Mouse (Mus musculus) hindbrain, embryonic 16.5 days (tissue): ENCODE data around the gene Ppp2r5d. TPM values are rescaled to one million over a fixed set of nuclear protein-coding genes. Genes with fewer than 3 reads are reported as not detected.
A peak's percentile ranks its signal among the peaks of the same experiment; 100 is the strongest.

Source experiments
- ATAC-seq: fragments of 200-750 bp; cut with Nextera tagmentation; 2 replicates; pipeline ENCODE4 v1.8.0; 2017; ENCODE audit warnings: moderate TSS enrichment, moderate library complexity
- H3K27ac ChIP-seq: fragments of 300-500 bp; sonication (generic); 2 replicates; pipeline ENCODE4 v1.5.1; 2014; ENCODE audit warnings: low read depth, mild to moderate bottlenecking, control low read depth, low read length, moderate library complexity
- H3K27me3 ChIP-seq: fragments of 300-500 bp; sonication (generic); replicated peaks from 2 replicates; pipeline ENCODE4 v1.6.1; 2014; ENCODE audit warnings: low read length; ENCODE audit not compliant: control insufficient read depth, insufficient read depth
- H3K36me3 ChIP-seq: fragments of 300-500 bp; sonication (generic); 2 replicates; pipeline ENCODE4 v1.6.1; 2014; ENCODE audit warnings: mild to moderate bottlenecking, low read length, moderate library complexity, mixed read lengths; ENCODE audit not compliant: control insufficient read depth, insufficient read depth
- H3K4me1 ChIP-seq: fragments of 300-500 bp; sonication (generic); 2 replicates; pipeline ENCODE4 v1.6.1; 2014; ENCODE audit warnings: low read depth, low read length; ENCODE audit not compliant: control insufficient read depth, insufficient read depth
- H3K4me2 ChIP-seq: fragments of 300-500 bp; sonication (generic); 2 replicates; pipeline ENCODE4 v1.6.1; 2014; ENCODE audit warnings: mild to moderate bottlenecking, low read length, control low read depth, moderate library complexity
- H3K4me3 ChIP-seq: fragments of 300-500 bp; sonication (generic); 2 replicates; pipeline ENCODE4 v1.5.1; 2014; ENCODE audit warnings: mild to moderate bottlenecking, low read length, control low read depth, moderate library complexity
- H3K9ac ChIP-seq: fragments of 300-500 bp; sonication (generic); 2 replicates; pipeline ENCODE4 v1.6.1; 2014; ENCODE audit warnings: low read depth, mild to moderate bottlenecking, control low read depth, low read length, moderate library complexity
- H3K9me3 ChIP-seq: fragments of 300-500 bp; sonication (generic); 2 replicates; pipeline ENCODE4 v1.6.1; 2014; ENCODE audit warnings: mild to moderate bottlenecking, low read length, moderate library complexity; ENCODE audit not compliant: control insufficient read depth
- WGBS: fragments of 180-500 bp; shearing (Covaris S2); extraction: QIAGEN DNeasy Blood & Tissue Kit; methylation state at CpG from one replicate; pipeline ENCODE4 v1.1.7; 2014; 5-methylcytosine and 5-hydroxymethylcytosine counted together
- polyA plus RNA-seq: library from polyadenylated mRNA; unstranded; fragments of >200 nt; fragmentation: Nextera tagmentation; extraction: Ambion mirVana; gene quantifications from 2 replicates; pipeline ENCODE4 v1.2.1, GENCODE M21; 2015

Gene Ppp2r5d
- polyA plus RNA-seq, 1 experiment from 2014 or later, result 102 TPM

GRCm38 (mm10) chr17:46661981-46662380 is 42.9 kb downstream of the Ppp2r5d start:
- Histone ChIP-seq H3K9ac (no peak overlapping the region), H3K4me2 (no peak overlapping the region), H3K27me3 (no peaks in the 10 kb centered on the region), H3K4me3 (no peak overlapping the region), H3K4me1 (no peaks in the 10 kb centered on the region), H3K9me3 (no peaks in the 10 kb centered on the region), H3K36me3 (peaks cover 61% of the 10 kb centered on the region), H3K27ac (no peak overlapping the region)
- no peak for ATAC-seq
- WGBS, result 90% methylated on average over 12 of the region's 12 CpGs

GRCm38 (mm10) chr17:46661351-46661750 is 43.6 kb downstream of the Ppp2r5d start:
- 95% methylated on average over 9 of the region's 9 CpGs for WGBS

GRCm38 (mm10) chr17:46656054-46656453 is 48.9 kb downstream of the Ppp2r5d start:
- H3K4me2 ChIP-seq, result no peak overlapping the region
- no peak overlapping the region for H3K27ac ChIP-seq
- no peaks in the 10 kb centered on the region for H3K27me3 ChIP-seq
- H3K36me3 ChIP-seq, result peaks cover 34% of the 10 kb centered on the region
- peaks cover 14% of the 10 kb centered on the region for H3K4me1 ChIP-seq
- no peak for ATAC-seq
- no peak overlapping the region for H3K4me3 ChIP-seq
- WGBS, result 88% methylated on average over 6 of the region's 6 CpGs
- H3K9ac ChIP-seq, result no peak overlapping the region
- no peaks in the 10 kb centered on the region for H3K9me3 ChIP-seq

More at GRCm38 (mm10) chr17:46661351-46661750, 43.6 kb downstream of the Ppp2r5d start:
- no peak overlapping the region for H3K27ac ChIP-seq
- H3K4me2 ChIP-seq, result no peak overlapping the region
- no peaks in the 10 kb centered on the region for H3K9me3 ChIP-seq
- no peak for ATAC-seq
- H3K9ac ChIP-seq, result no peak overlapping the region
- H3K4me1 ChIP-seq, result no peaks in the 10 kb centered on the region
- no peaks in the 10 kb centered on the region for H3K27me3 ChIP-seq
- H3K4me3 ChIP-seq, result no peak overlapping the region
- peaks cover 60% of the 10 kb centered on the region for H3K36me3 ChIP-seq

- Histone ChIP-seq H3K9me3 (no peaks in the 10 kb centered on the region), H3K36me3 (peaks cover 23% of the 10 kb centered on the region), H3K27me3 (no peaks in the 10 kb centered on the region), H3K4me2 (peak overlapping the region; percentile 91), H3K4me3 (peak overlapping the region; percentile 70), H3K27ac (0 out of 2 replicates have a peak overlapping the region, but pooled peaks have one; percentile 12), H3K4me1 (peaks cover 21% of the 10 kb centered on the region), H3K9ac (peak overlapping the region; percentile 20; the same call in 1 of the 2 replicates)
- no peak for ATAC-seq
- 73% methylated on average over 20 of the region's 20 CpGs for WGBS
Measured at GRCm38 (mm10) chr17:46651755-46652547, 53.0 kb downstream of the Ppp2r5d start.

- Histone ChIP-seq H3K4me1 (peaks cover 26% of the 10 kb centered on the region), H3K4me3 (peak overlapping the region; percentile 70), H3K9me3 (no peaks in the 10 kb centered on the region), H3K4me2 (peak overlapping the region; percentile 91), H3K36me3 (peaks cover 20% of the 10 kb centered on the region), H3K27me3 (no peaks in the 10 kb centered on the region), H3K9ac (peak overlapping the region; percentile 91), H3K27ac (peak overlapping the region; percentile 95)
- 78% methylated on average over 17 of the region's 17 CpGs for WGBS
- ATAC-seq, result no peak
Measured at GRCm38 (mm10) chr17:46651292-46651691, 53.6 kb downstream of the Ppp2r5d start.

- Histone ChIP-seq H3K27me3 (no peaks in the 10 kb centered on the region), H3K4me3 (peak within 1 kb of the TSS; percentile 70), H3K9me3 (no peaks in the 10 kb centered on the region), H3K36me3 (peaks cover 13% of the 10 kb centered on the region), H3K4me2 (peak within 1 kb of the TSS; percentile 91), H3K27ac (peak within 1 kb of the TSS; percentile 95), H3K4me1 (peaks cover 26% of the 10 kb centered on the region), H3K9ac (peak within 1 kb of the TSS; percentile 91)
- ATAC-seq, result peak; percentile 96
- WGBS, result under 1% methylated on average over 27 of the region's 58 CpGs
Measured at GRCm38 (mm10) chr17:46650232-46651031, 54.5 kb downstream of the Ppp2r5d start, which contains the start of gene Cul7. TSS of gene Cul7 (plus strand) at chr17:46650337.

- Histone ChIP-seq H3K27me3 (no peaks in the 10 kb centered on the region), H3K4me3 (peak overlapping the region; percentile 70), H3K27ac (peak overlapping the region; percentile 95), H3K4me2 (peak overlapping the region; percentile 91), H3K9me3 (no peaks in the 10 kb centered on the region), H3K4me1 (peaks cover 31% of the 10 kb centered on the region), H3K36me3 (peaks cover 10% of the 10 kb centered on the region), H3K9ac (peak overlapping the region; percentile 91)
- 33% methylated on average over 15 of the region's 15 CpGs for WGBS
- no peak for ATAC-seq
Measured at GRCm38 (mm10) chr17:46649811-46650210, 55.1 kb downstream of the Ppp2r5d start.

- 91% methylated on average over 9 of the region's 9 CpGs for WGBS
- Histone ChIP-seq H3K9ac (no peak overlapping the region), H3K27ac (no peak overlapping the region), H3K4me2 (no peak overlapping the region), H3K4me1 (peaks cover 39% of the 10 kb centered on the region), H3K36me3 (peaks cover 6% of the 10 kb centered on the region), H3K9me3 (no peaks in the 10 kb centered on the region), H3K27me3 (no peaks in the 10 kb centered on the region), H3K4me3 (no peak overlapping the region)
- ATAC-seq, result no peak
Measured at GRCm38 (mm10) chr17:46648436-46648835, 56.5 kb downstream of the Ppp2r5d start.

- H3K9me3 ChIP-seq, result no peaks in the 10 kb centered on the region
- peaks cover 6% of the 10 kb centered on the region; the same call in 1 of the 2 replicates for H3K36me3 ChIP-seq
- ATAC-seq, result no peak
- no peak overlapping the region for H3K4me2 ChIP-seq
- no peak overlapping the region for H3K9ac ChIP-seq
- WGBS, result 92% methylated on average over 7 of the region's 7 CpGs
- no peak overlapping the region for H3K27ac ChIP-seq
- no peaks in the 10 kb centered on the region for H3K27me3 ChIP-seq
- H3K4me1 ChIP-seq, result peaks cover 37% of the 10 kb centered on the region
- no peak overlapping the region for H3K4me3 ChIP-seq
Measured at GRCm38 (mm10) chr17:46647279-46647678, 57.6 kb downstream of the Ppp2r5d start.
